Mouse (Mus musculus) CD4-positive helper T cell, adult 2 months (primary cell): ENCODE results near the gene Slc44a1.

Source experiments
- DNase-seq: peaks from one replicate; pipeline ENCODE4 v3.0.0-alpha.2; 2012; ENCODE audit warnings: low read depth, missing footprints, low spot score

Gene Slc44a1

GRCm38 (mm10) chr4:53614576-53615225 lies 174.5 kb downstream of the Slc44a1 start:
- no peak for DNase-seq

GRCm38 (mm10) chr4:53617968-53618367 lies 177.8 kb downstream of the Slc44a1 start:
- no peak for DNase-seq

- DNase-seq: no peak
These were observed 179.9 kb downstream of the Slc44a1 start for GRCm38 (mm10) chr4:53620104-53620503.

- no peak for DNase-seq
These were observed 180.9 kb downstream of the Slc44a1 start for GRCm38 (mm10) chr4:53621084-53621483.

- no peak for DNase-seq
These were observed 181.3 kb downstream of the Slc44a1 start for GRCm38 (mm10) chr4:53621490-53621889.

- no peak for DNase-seq
These were observed 183.5 kb downstream of the Slc44a1 start for GRCm38 (mm10) chr4:53623711-53624110.

- DNase-seq: no peak
These were observed 184.6 kb downstream of the Slc44a1 start for GRCm38 (mm10) chr4:53624816-53625215.

GRCm38 (mm10) chr4:53625263-53625662 lies 185.1 kb downstream of the Slc44a1 start:
- no peak for DNase-seq

- DNase-seq: no peak
These were observed 188.7 kb downstream of the Slc44a1 start for GRCm38 (mm10) chr4:53628924-53629323.

GRCm38 (mm10) chr4:53630963-53631315 lies 190.7 kb downstream of the Slc44a1 start:
- no peak for DNase-seq

- DNase-seq: peak; percentile 14
These were observed 191.2 kb downstream of the Slc44a1 start, which contains the start of gene Fsd1l for GRCm38 (mm10) chr4:53631316-53632010. Gene Fsd1l, plus strand, starts transcription at chr4:53631471.

- no peak for DNase-seq
These were observed 191.8 kb downstream of the Slc44a1 start for GRCm38 (mm10) chr4:53632011-53632349.

GRCm38 (mm10) chr4:53635336-53635735 lies 195.1 kb downstream of the Slc44a1 start:
- no peak for DNase-seq

- DNase-seq: no peak
These were observed 197.2 kb downstream of the Slc44a1 start for GRCm38 (mm10) chr4:53637269-53637909.

- DNase-seq: no peak
These were observed 198.4 kb downstream of the Slc44a1 start for GRCm38 (mm10) chr4:53638549-53639123.

GRCm38 (mm10) chr4:53658029-53658428 lies 217.8 kb downstream of the Slc44a1 start:
- no peak for DNase-seq

- no peak for DNase-seq
These were observed 220.5 kb downstream of the Slc44a1 start for GRCm38 (mm10) chr4:53660711-53661110.
